Mouse (Mus musculus) neural tube, embryonic 11.5 days (tissue): ENCODE results near the gene Mtg2. TPM values are rescaled to one million over a fixed set of nuclear protein-coding genes. Genes with fewer than 3 reads are reported as not detected.

Experiments
- ATAC-seq: fragments of 200-750 bp; cut with Nextera tagmentation; 2 replicates; pipeline ENCODE4 v1.8.0; 2017; ENCODE audit warnings: moderate number of reproducible peaks, mild to moderate bottlenecking, moderate TSS enrichment, moderate library complexity; ENCODE audit not compliant: insufficient read depth, low FRiP score, low TSS enrichment
- DNase-seq: peaks from one replicate; pipeline ENCODE4 v3.0.0-alpha.2; 2015; ENCODE audit warnings: low spot score
- H3K27ac ChIP-seq: fragments of 300-500 bp; sonication (generic); 2 replicates; pipeline ENCODE4 v1.5.1; 2014; ENCODE audit warnings: low read depth, mild to moderate bottlenecking, low read length
- H3K27me3 ChIP-seq: fragments of 300-500 bp; sonication (generic); 2 replicates; pipeline ENCODE4 v1.6.1; 2014; ENCODE audit warnings: mild to moderate bottlenecking, low read length, mixed read lengths; ENCODE audit not compliant: control insufficient read depth, insufficient read depth
- H3K36me3 ChIP-seq: fragments of 300-500 bp; sonication (generic); 2 replicates; pipeline ENCODE4 v1.6.1; 2014; ENCODE audit warnings: mild to moderate bottlenecking, low read length, moderate library complexity, mixed read lengths; ENCODE audit not compliant: control insufficient read depth, insufficient read depth
- H3K4me1 ChIP-seq: fragments of 300-500 bp; sonication (generic); 2 replicates; pipeline ENCODE4 v1.6.1; 2014; ENCODE audit warnings: low read length, mixed read lengths; ENCODE audit not compliant: control insufficient read depth, insufficient read depth
- H3K4me2 ChIP-seq: fragments of 300-500 bp; sonication (generic); 2 replicates; pipeline ENCODE4 v1.6.1; 2014; ENCODE audit warnings: low read depth, mild to moderate bottlenecking, moderate library complexity
- H3K4me3 ChIP-seq: fragments of 300-500 bp; sonication (generic); 2 replicates; pipeline ENCODE4 v1.5.1; 2014; ENCODE audit warnings: low read depth, low read length
- H3K9ac ChIP-seq: fragments of 300-500 bp; sonication (generic); 2 replicates; pipeline ENCODE4 v1.6.1; 2014; ENCODE audit warnings: mild to moderate bottlenecking, low read length
- H3K9me3 ChIP-seq: fragments of 300-500 bp; sonication (generic); 2 replicates; pipeline ENCODE4 v1.6.1; 2016; ENCODE audit warnings: low read length; ENCODE audit not compliant: control insufficient read depth
- WGBS: fragments of 180-500 bp; shearing (Covaris S2); extraction: QIAGEN DNeasy Blood & Tissue Kit; methylation state at CpG from one replicate; pipeline ENCODE4 v1.1.7; 2014; 5-methylcytosine and 5-hydroxymethylcytosine counted together
- polyA plus RNA-seq: library from polyadenylated mRNA; unstranded; fragments of >200 nt; fragmentation: Nextera tagmentation; extraction: Ambion mirVana; gene quantifications from 2 replicates; pipeline ENCODE4 v1.2.1, GENCODE M21; 2014

The Mtg2 gene
- polyA plus RNA-seq, 1 experiment from 2014 or later = 26.5 TPM

DNA sequence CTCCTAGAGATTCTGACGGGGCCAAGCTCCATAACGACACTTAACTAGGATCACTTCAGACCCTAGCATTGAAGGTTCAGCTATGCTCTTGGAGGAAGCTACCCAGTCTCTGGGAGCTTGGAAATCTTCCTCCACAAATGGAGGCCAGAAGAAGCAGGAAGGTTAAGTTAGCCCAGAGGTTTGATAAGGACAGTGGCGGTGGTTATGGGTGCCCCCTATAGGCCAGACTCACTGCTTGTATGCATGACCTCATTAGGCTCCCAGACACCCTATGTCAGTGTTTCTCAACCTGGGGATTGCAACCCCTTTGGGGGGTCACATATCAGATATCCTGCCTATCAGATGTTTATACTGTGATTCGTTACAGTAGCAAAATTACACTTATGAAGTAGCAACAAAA, 36.7 kb downstream of the Mtg2 start:
- ATAC-seq = no peak
- 75% methylated on average over 4 of the region's 4 CpGs for WGBS
- no peak for DNase-seq
- peaks cover 17% of the 10 kb centered on the region; the same call in 1 of the 2 replicates for H3K4me1 ChIP-seq
- no peak overlapping the region for H3K4me2 ChIP-seq
- no peaks in the 10 kb centered on the region for H3K36me3 ChIP-seq
- H3K9me3 ChIP-seq = no peaks in the 10 kb centered on the region
- no peak overlapping the region for H3K9ac ChIP-seq
- H3K27me3 ChIP-seq = peaks cover 38% of the 10 kb centered on the region
- H3K27ac ChIP-seq = no peak overlapping the region
- no peak overlapping the region for H3K4me3 ChIP-seq

DNA sequence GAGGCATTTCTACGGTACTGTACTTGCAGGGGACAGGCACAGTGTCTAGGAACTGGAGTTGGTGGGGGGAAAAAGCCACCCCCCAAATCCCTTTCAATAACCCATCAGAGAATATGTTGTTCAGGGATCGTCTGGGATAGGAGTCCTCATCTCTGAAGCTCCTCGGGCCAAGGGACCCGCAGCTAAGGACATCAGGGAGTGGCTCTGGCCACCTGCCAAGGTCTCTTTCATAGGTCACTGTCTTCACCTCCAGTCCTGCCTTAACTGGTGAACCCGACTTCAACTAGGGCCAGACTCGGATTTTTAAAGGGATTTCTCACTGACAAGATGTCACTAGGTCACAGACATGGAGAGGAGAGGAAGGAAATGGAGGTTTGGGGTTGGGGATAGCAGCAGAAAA, 37.9 kb downstream of the Mtg2 start:
- no peak for DNase-seq
- Histone ChIP-seq H3K4me1 (peaks cover 10% of the 10 kb centered on the region; the same call in 1 of the 2 replicates), H3K4me2 (no peak overlapping the region), H3K27ac (no peak overlapping the region), H3K27me3 (peaks cover 26% of the 10 kb centered on the region), H3K36me3 (no peaks in the 10 kb centered on the region), H3K9ac (no peak overlapping the region), H3K4me3 (no peak overlapping the region), H3K9me3 (no peaks in the 10 kb centered on the region)
- WGBS = 75% methylated on average over 6 of the region's 6 CpGs
- ATAC-seq = no peak

DNA sequence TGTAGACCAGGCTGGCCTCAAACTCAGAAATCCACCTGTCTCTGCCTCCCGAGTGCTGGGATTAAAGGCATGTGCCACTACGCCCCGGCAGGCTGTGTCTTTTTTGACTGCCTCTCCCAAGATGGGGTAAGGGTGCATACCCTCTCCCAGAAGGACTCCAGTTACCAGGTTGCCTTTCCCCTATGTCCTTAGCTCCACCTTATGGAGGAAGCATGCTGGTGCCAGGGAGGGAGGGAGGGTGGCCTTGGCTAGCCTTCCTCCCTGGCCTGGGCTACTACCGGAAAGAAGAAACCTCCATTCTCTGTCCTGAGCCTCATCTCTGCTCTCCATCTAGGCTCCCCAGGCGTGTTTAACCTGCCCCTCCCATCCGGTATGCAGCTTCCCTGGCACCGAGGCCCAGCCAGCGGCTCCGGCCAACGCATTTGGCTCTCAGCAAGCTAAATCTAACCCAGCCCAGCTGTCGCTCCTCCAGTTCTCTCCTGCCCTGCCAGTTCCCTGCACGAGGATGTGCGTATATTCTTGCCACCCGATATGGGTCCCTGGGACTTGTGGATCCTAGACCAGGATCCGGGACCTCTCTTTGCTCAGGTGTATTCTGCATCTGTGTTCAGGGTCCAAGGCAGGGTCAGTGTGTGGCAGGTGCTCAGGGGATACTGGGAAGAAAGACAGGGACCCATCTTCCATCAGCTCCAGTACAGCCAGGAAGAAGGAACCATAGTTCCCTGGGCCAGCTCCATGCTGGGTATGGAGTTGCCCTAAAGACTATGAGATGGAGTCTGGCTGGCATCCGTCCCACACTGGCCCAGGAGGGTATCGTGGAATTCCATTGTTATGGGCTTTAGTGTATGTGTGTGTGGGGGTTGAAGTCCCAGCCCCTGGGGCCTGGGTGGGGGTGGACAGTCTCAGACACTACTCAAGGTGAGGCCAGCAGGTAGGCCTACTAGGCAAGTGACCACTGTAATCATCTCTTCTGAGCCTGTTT, 43.8 kb downstream of the Mtg2 start:
- no peak for DNase-seq

GRCm38 (mm10) chr2:180115279-180115678, 44.9 kb downstream of the Mtg2 start:
- Histone ChIP-seq H3K4me3 (no peak overlapping the region), H3K36me3 (no peaks in the 10 kb centered on the region), H3K27me3 (no peaks in the 10 kb centered on the region), H3K9me3 (no peaks in the 10 kb centered on the region), H3K4me2 (no peak overlapping the region), H3K9ac (no peak overlapping the region), H3K4me1 (peaks cover 24% of the 10 kb centered on the region), H3K27ac (no peak overlapping the region)
- no peak for DNase-seq
- no peak for ATAC-seq
- WGBS = 60% methylated on average over 6 of the region's 6 CpGs

More for the DNA sequence above, 43.8 kb downstream of the Mtg2 start:
- Histone ChIP-seq H3K4me3 (no peak overlapping the region), H3K36me3 (no peaks in the 10 kb centered on the region), H3K4me2 (no peak overlapping the region), H3K9ac (no peak overlapping the region), H3K27me3 (no peaks in the 10 kb centered on the region), H3K27ac (no peak overlapping the region), H3K9me3 (no peaks in the 10 kb centered on the region), H3K4me1 (peaks cover 18% of the 10 kb centered on the region)
- ATAC-seq = no peak
- 58% methylated on average over 17 of the region's 17 CpGs for WGBS

- no peaks in the 10 kb centered on the region for H3K36me3 ChIP-seq
- no peaks in the 10 kb centered on the region for H3K9me3 ChIP-seq
- DNase-seq = no peak
- no peak for ATAC-seq
- 83% methylated on average over 10 of the region's 10 CpGs for WGBS
- no peak overlapping the region for H3K4me3 ChIP-seq
- no peak overlapping the region for H3K27ac ChIP-seq
- H3K27me3 ChIP-seq = no peaks in the 10 kb centered on the region
- peaks cover 25% of the 10 kb centered on the region for H3K4me1 ChIP-seq
- no peak overlapping the region for H3K9ac ChIP-seq
- no peak overlapping the region for H3K4me2 ChIP-seq
These were observed 45.7 kb downstream of the Mtg2 start for GRCm38 (mm10) chr2:180116081-180116493.

DNA sequence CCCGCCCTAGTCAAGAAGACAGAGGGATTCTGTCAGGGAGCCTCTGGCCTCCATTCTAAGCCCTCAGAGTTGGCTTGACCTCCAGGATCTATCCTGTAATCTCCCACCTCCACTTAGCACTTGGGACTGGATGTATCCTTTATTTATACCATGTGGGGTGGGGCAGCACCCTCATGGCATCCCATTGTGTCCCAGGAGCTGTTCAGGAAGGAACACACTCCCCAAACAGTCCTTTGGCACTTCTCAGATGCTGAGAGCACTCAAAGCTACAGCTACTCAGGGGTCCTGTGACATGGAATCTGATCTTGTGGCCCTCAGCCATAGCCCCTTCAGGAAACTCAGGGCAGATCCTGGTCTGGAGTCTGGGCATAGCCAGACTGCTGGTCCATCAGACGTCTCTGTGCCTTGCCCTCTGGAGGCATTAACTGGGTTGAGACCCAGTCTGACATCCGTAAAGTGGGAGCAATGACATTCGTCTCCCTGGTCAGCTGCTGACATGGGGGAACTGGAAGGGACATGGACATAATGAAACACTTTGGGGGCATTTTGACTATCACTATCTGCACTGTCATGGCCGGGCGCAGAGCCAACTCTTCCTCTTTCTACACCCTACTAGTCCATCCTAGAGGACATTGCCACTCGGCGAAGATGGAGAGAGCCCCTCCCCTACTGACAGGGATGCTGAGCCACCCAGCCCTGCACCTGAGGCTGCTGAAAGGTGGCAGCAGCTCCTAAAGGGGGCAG, 46.5 kb downstream of the Mtg2 start:
- Histone ChIP-seq H3K4me2 (peak overlapping the region; percentile 52), H3K4me3 (no peak overlapping the region), H3K36me3 (no peaks in the 10 kb centered on the region), H3K9me3 (no peaks in the 10 kb centered on the region), H3K27me3 (no peaks in the 10 kb centered on the region), H3K9ac (peak overlapping the region; percentile 15; the same call in 1 of the 2 replicates), H3K4me1 (peaks cover 25% of the 10 kb centered on the region), H3K27ac (peak overlapping the region; percentile 91)
- ATAC-seq = no peak
- no peak for DNase-seq
- 71% methylated on average over 8 of the region's 8 CpGs for WGBS

DNA sequence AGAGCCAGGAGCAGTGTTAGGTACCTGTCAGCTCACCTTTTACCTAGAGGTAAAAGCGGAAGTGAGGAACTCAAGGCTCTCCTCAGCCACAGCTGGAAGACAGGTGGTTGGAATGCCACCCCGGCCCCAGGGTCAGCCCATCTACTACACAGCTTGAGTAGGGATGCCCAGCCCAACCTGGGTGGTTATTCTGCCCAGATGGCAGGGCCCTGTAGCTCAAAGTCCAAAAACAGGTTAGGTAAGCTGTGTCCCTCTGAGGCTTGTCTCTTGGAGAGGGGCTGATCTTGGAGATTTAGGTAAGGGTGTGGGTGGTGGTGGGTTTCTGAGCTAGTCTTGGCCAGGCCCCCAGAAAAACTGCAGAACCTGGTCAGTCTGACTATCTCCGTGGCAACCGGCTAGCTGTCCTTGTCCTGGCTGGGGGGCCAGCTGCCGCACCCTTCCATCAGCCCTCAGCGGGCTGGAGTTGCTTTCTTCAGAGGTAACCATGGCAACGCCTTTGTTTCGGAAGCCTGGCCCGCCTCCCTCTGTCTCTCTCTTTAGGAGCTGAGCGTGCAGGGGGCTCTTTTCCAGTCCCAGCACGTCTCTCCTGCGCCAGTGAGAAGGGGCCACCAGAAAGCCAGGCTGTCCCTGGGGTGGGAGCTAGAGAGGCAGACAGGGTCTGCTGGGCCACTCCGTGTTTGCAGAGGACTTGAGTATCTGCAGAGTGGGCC, 47.3 kb downstream of the Mtg2 start:
- Histone ChIP-seq H3K4me2 (peak overlapping the region; percentile 52), H3K4me3 (no peak overlapping the region; the same call in 1 of the 2 replicates), H3K9ac (peak overlapping the region; percentile 37), H3K9me3 (no peaks in the 10 kb centered on the region), H3K27ac (peak overlapping the region; percentile 91), H3K4me1 (peaks cover 25% of the 10 kb centered on the region), H3K27me3 (no peaks in the 10 kb centered on the region), H3K36me3 (no peaks in the 10 kb centered on the region)
- DNase-seq = peak; percentile 84
- ATAC-seq = peak; percentile 58
- WGBS = 9% methylated on average over 13 of the region's 13 CpGs

- peaks cover 25% of the 10 kb centered on the region for H3K4me1 ChIP-seq
- WGBS = under 1% methylated on average over 52 of the region's 55 CpGs
- peak; percentile 95 for ATAC-seq
These were observed 48.5 kb downstream of the Mtg2 start, which contains the start of gene Osbpl2 for GRCm38 (mm10) chr2:180118661-180119438. Osbpl2 (plus strand) TSS chr2:180119306.

More at GRCm38 (mm10) chr2:180118661-180119438, 48.5 kb downstream of the Mtg2 start, which contains the start of gene Osbpl2:
- H3K4me3 ChIP-seq = peak within 1 kb of the TSS; percentile 88
- no peaks in the 10 kb centered on the region for H3K9me3 ChIP-seq
- peak within 1 kb of the TSS; percentile 94 for H3K4me2 ChIP-seq
- H3K27me3 ChIP-seq = no peaks in the 10 kb centered on the region
- peak; percentile 99 for DNase-seq
- H3K9ac ChIP-seq = peak within 1 kb of the TSS; percentile 83
- peak within 1 kb of the TSS; percentile 91 for H3K27ac ChIP-seq
- no peaks in the 10 kb centered on the region for H3K36me3 ChIP-seq
